Mouse (Mus musculus): ENCODE measurements around the gene Mgll. TPM values are rescaled to one million over a fixed set of nuclear protein-coding genes. Genes with fewer than 3 reads are reported as not detected.
A peak's percentile ranks its signal among the peaks of the same experiment; 100 is the strongest.

The Mgll gene
- polyA plus RNA-seq, 1 experiment from 2014 or later, result 104 TPM

DNA sequence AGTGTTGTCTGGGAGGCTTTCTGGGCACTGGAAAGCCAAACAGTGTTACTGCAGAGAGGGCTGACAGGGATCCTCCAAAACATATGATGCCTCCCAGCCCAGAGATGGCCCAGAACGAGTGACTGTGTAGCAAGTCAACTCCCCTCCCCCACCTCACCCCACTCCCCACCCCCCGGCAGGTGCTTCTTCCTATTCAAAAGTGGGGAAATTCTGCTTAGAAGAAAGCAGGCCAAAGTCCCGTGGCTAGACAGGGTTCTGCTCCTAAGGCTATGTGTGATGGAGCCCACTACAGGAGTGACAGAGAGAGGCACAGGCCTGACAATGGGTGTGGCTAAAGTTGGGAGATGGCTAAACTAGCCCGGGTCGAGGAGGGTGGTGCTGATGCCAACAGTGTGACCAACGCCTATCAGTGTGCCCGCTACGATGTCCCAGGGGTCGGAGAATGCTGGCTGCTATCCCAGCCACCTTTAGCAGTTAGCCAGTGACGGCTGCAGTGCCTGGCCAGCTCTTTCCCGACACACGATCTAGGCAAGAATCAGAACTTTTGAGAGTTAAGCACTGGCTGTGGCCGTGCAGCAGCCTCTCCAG is 52.2 kb downstream of the Mgll start:
- Histone ChIP-seq H3K9me3 (ENCODE audit: control insufficient read depth, low read depth, low read length) (no peaks in the 10 kb centered on the region), H3K9ac (replicated peaks; ENCODE audit: low read depth, low read length) (no peak overlapping the region), H3K4me3 (ENCODE audit: low read depth, low read length) (no peak overlapping the region), H3K36me3 (ENCODE audit: control insufficient read depth, insufficient read depth, low read length) (no peaks in the 10 kb centered on the region), H3K4me1 (ENCODE audit: control insufficient read depth, insufficient read depth, low read length) (peaks cover 20% of the 10 kb centered on the region), H3K27me3 (ENCODE audit: control insufficient read depth, insufficient read depth, low read length) (no peaks in the 10 kb centered on the region), H3K27ac (ENCODE audit: low read length) (no peak overlapping the region), H3K4me2 (replicated peaks; ENCODE audit: low read depth, low read length) (no peak overlapping the region)
- WGBS, result 57% methylated on average over 13 of the region's 13 CpGs
- ATAC-seq (ENCODE audit: insufficient number of reproducible peaks, insufficient read depth, low FRiP score, low read depth), result no peak

DNA sequence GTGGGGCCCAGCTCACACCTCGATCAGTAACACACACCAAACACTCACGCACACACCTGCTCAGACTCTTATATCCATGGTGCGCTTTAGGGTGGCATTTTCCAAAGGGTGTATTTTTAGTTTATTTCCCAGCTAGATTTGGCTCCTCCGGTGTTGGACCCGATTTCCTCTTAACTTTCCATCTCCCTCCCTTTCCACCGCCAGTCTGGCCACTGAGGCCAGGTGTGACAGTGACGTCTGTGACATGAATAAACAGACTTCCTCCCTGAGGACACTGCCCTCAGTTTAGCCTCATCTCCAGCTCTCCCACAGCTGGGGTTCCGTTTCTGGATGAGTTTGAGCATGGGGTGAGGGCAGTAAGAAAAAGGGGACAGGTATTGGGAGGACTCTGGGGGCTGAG is 52.8 kb downstream of the Mgll start:
- Histone ChIP-seq H3K4me3 (ENCODE audit: low read depth, low read length) (no peak overlapping the region), H3K27me3 (ENCODE audit: control insufficient read depth, insufficient read depth, low read length) (no peaks in the 10 kb centered on the region), H3K9ac (replicated peaks; ENCODE audit: low read depth, low read length) (no peak overlapping the region), H3K4me2 (replicated peaks; ENCODE audit: low read depth, low read length) (no peak overlapping the region), H3K9me3 (ENCODE audit: control insufficient read depth, low read depth, low read length) (no peaks in the 10 kb centered on the region), H3K4me1 (ENCODE audit: control insufficient read depth, insufficient read depth, low read length) (peaks cover 20% of the 10 kb centered on the region), H3K27ac (ENCODE audit: low read length) (no peak overlapping the region), H3K36me3 (ENCODE audit: control insufficient read depth, insufficient read depth, low read length) (no peaks in the 10 kb centered on the region)
- 62% methylated on average over 8 of the region's 8 CpGs for WGBS
- no peak for ATAC-seq (ENCODE audit: insufficient number of reproducible peaks, insufficient read depth, low FRiP score, low read depth)

- Histone ChIP-seq H3K27ac (ENCODE audit: low read length) (no peak overlapping the region), H3K4me2 (replicated peaks; ENCODE audit: low read depth, low read length) (no peak overlapping the region), H3K36me3 (ENCODE audit: control insufficient read depth, insufficient read depth, low read length) (no peaks in the 10 kb centered on the region), H3K4me1 (ENCODE audit: control insufficient read depth, insufficient read depth, low read length) (peaks cover 20% of the 10 kb centered on the region), H3K9ac (replicated peaks; ENCODE audit: low read depth, low read length) (no peak overlapping the region), H3K27me3 (ENCODE audit: control insufficient read depth, insufficient read depth, low read length) (no peaks in the 10 kb centered on the region), H3K4me3 (ENCODE audit: low read depth, low read length) (no peak overlapping the region), H3K9me3 (ENCODE audit: control insufficient read depth, low read depth, low read length) (no peaks in the 10 kb centered on the region)
- ATAC-seq (ENCODE audit: insufficient number of reproducible peaks, insufficient read depth, low FRiP score, low read depth), result no peak
- WGBS, result 61% methylated on average over 8 of the region's 8 CpGs
Measured at GRCm38 (mm10) chr6:88778047-88778688, 54.0 kb downstream of the Mgll start.

DNA sequence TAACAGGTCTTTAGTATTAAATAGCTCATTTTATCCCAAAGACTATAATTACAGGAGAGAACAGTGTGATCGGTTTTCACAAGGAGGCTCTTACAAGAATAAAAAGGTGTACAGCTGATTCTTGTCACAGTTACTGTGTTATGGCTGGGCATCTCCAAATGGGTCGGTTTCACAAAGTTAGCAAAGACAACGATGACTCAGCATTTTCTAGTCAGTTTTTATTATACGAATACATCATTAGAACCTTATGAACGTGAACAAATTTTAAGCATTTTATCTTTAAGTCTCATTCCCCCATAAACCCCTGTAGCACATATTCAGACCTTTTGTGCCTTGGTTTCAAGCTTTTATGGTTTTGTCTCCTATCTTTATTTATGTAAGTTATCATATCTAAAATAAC is 55.5 kb downstream of the Mgll start:
- no peak for ATAC-seq (ENCODE audit: insufficient number of reproducible peaks, insufficient read depth, low FRiP score, low read depth)
- no peak overlapping the region for H3K27ac ChIP-seq (ENCODE audit: low read length)
- no peaks in the 10 kb centered on the region for H3K36me3 ChIP-seq (ENCODE audit: control insufficient read depth, insufficient read depth, low read length)
- H3K27me3 ChIP-seq (ENCODE audit: control insufficient read depth, insufficient read depth, low read length), result no peaks in the 10 kb centered on the region
- no peak overlapping the region for H3K4me2 ChIP-seq (replicated peaks; ENCODE audit: low read depth, low read length)
- H3K9me3 ChIP-seq (ENCODE audit: control insufficient read depth, low read depth, low read length), result no peaks in the 10 kb centered on the region
- peaks cover 22% of the 10 kb centered on the region for H3K4me1 ChIP-seq (ENCODE audit: control insufficient read depth, insufficient read depth, low read length)
- H3K4me3 ChIP-seq (ENCODE audit: low read depth, low read length), result no peak overlapping the region
- 62% methylated on average over 5 of the region's 5 CpGs for WGBS
- H3K9ac ChIP-seq (replicated peaks; ENCODE audit: low read depth, low read length), result no peak overlapping the region

GRCm38 (mm10) chr6:88781919-88782318 is 57.7 kb downstream of the Mgll start:
- Histone ChIP-seq H3K9me3 (ENCODE audit: control insufficient read depth, low read depth, low read length) (no peaks in the 10 kb centered on the region), H3K9ac (replicated peaks; ENCODE audit: low read depth, low read length) (no peak overlapping the region), H3K27me3 (ENCODE audit: control insufficient read depth, insufficient read depth, low read length) (no peaks in the 10 kb centered on the region), H3K4me1 (ENCODE audit: control insufficient read depth, insufficient read depth, low read length) (peaks cover 22% of the 10 kb centered on the region), H3K4me2 (replicated peaks; ENCODE audit: low read depth, low read length) (no peak overlapping the region), H3K4me3 (ENCODE audit: low read depth, low read length) (no peak overlapping the region), H3K36me3 (ENCODE audit: control insufficient read depth, insufficient read depth, low read length) (no peaks in the 10 kb centered on the region), H3K27ac (ENCODE audit: low read length) (no peak overlapping the region)
- no peak for ATAC-seq (ENCODE audit: insufficient number of reproducible peaks, insufficient read depth, low FRiP score, low read depth)
- 76% methylated on average over 4 of the region's 4 CpGs for WGBS

- WGBS, result 34% methylated on average over 4 of the region's 4 CpGs
Measured at GRCm38 (mm10) chr6:88782981-88783397, 58.8 kb downstream of the Mgll start.

DNA sequence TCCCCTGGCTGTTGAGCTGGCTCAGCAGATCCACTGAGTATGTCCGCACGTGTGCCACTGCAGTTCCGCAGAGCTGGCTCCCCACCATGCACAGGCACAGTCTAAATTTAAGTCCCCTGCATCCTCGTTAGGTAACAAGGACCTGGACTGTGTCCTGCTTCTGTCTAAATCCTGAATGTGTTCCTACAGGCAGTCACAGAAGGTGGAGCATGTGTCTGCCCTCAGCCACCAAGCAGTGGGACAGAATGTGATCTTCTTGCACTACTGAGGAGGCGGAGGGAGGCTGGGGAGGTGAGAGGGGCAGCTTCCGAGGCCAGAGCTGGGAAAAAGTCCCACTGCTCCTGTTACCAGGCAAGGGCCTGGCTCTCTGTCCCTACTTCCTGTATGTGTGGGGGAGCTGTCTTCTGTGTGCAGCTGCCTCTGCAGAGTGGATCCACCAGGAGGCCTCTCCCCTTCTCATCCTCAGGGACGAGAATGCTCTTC is 60.5 kb downstream of the Mgll start:
- no peak for ATAC-seq (ENCODE audit: insufficient number of reproducible peaks, insufficient read depth, low FRiP score, low read depth)
- H3K36me3 ChIP-seq (ENCODE audit: control insufficient read depth, insufficient read depth, low read length), result no peaks in the 10 kb centered on the region
- H3K27ac ChIP-seq (ENCODE audit: low read length), result peak overlapping the region; percentile 70
- H3K27me3 ChIP-seq (ENCODE audit: control insufficient read depth, insufficient read depth, low read length), result no peaks in the 10 kb centered on the region
- WGBS, result 51% methylated on average over 7 of the region's 7 CpGs
- peaks cover 33% of the 10 kb centered on the region for H3K4me1 ChIP-seq (ENCODE audit: control insufficient read depth, insufficient read depth, low read length)
- no peak overlapping the region for H3K4me2 ChIP-seq (replicated peaks; ENCODE audit: low read depth, low read length)
- H3K4me3 ChIP-seq (ENCODE audit: low read depth, low read length), result no peak overlapping the region
- no peak overlapping the region for H3K9ac ChIP-seq (replicated peaks; ENCODE audit: low read depth, low read length)
- no peaks in the 10 kb centered on the region for H3K9me3 ChIP-seq (ENCODE audit: control insufficient read depth, low read depth, low read length)

More at GRCm38 (mm10) chr6:88782981-88783397, 58.8 kb downstream of the Mgll start:
- no peak overlapping the region for H3K9ac ChIP-seq (replicated peaks; ENCODE audit: low read depth, low read length)
- ATAC-seq (ENCODE audit: insufficient number of reproducible peaks, insufficient read depth, low FRiP score, low read depth), result peak; percentile 74; the same call in 1 of the 2 replicates
- no peak overlapping the region for H3K27ac ChIP-seq (ENCODE audit: low read length)
- no peak overlapping the region for H3K4me3 ChIP-seq (ENCODE audit: low read depth, low read length)
- H3K36me3 ChIP-seq (ENCODE audit: control insufficient read depth, insufficient read depth, low read length), result no peaks in the 10 kb centered on the region
- peaks cover 30% of the 10 kb centered on the region for H3K4me1 ChIP-seq (ENCODE audit: control insufficient read depth, insufficient read depth, low read length)
- no peaks in the 10 kb centered on the region for H3K9me3 ChIP-seq (ENCODE audit: control insufficient read depth, low read depth, low read length)
- no peak overlapping the region for H3K4me2 ChIP-seq (replicated peaks; ENCODE audit: low read depth, low read length)
- no peaks in the 10 kb centered on the region for H3K27me3 ChIP-seq (ENCODE audit: control insufficient read depth, insufficient read depth, low read length)

GRCm38 (mm10) chr6:88785331-88785730 is 61.1 kb downstream of the Mgll start:
- H3K4me2 ChIP-seq (replicated peaks; ENCODE audit: low read depth, low read length), result no peak overlapping the region
- peak overlapping the region; percentile 70; the same call in 1 of the 2 replicates for H3K27ac ChIP-seq (ENCODE audit: low read length)
- no peaks in the 10 kb centered on the region for H3K9me3 ChIP-seq (ENCODE audit: control insufficient read depth, low read depth, low read length)
- H3K27me3 ChIP-seq (ENCODE audit: control insufficient read depth, insufficient read depth, low read length), result no peaks in the 10 kb centered on the region
- WGBS, result 54% methylated on average over 5 of the region's 5 CpGs
- no peak overlapping the region for H3K9ac ChIP-seq (replicated peaks; ENCODE audit: low read depth, low read length)
- H3K4me3 ChIP-seq (ENCODE audit: low read depth, low read length), result no peak overlapping the region
- peaks cover 34% of the 10 kb centered on the region for H3K4me1 ChIP-seq (ENCODE audit: control insufficient read depth, insufficient read depth, low read length)
- ATAC-seq (ENCODE audit: insufficient number of reproducible peaks, insufficient read depth, low FRiP score, low read depth), result no peak
- H3K36me3 ChIP-seq (ENCODE audit: control insufficient read depth, insufficient read depth, low read length), result no peaks in the 10 kb centered on the region
